Mouse (Mus musculus): ENCODE data around the gene Mrrf. TPM values are rescaled to one million over a fixed set of nuclear protein-coding genes. Genes with fewer than 3 reads are reported as not detected.

Gene Mrrf
- polyA plus RNA-seq, 1 experiment from 2014 or later, result 21.0 TPM

DNA sequence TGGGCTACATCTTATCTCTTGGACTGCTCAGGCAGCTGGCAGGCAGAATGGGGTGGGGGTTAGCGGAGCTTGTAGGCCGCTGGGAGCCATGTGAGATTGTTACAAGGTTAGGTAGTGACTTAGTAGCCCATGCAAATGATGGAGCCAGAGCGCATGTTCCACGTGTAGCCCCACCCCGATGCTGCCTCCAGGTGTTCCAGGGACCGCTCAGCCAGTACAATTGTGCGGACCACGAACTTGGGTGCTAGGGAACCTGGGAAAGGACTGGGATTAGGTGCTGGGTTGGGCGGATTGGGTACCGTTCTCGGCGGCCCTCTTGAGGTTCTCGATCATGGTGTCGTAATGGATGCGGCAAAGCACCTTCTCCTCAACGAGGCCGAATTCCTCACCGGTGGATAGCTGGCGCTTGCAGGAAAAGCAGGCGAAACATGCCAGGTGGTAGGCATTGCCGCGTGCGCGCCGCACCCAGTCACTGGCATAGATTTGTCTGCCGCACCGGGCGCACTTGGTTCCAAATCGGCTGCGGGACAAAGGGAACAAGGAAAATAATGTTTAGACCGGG is 42.2 kb upstream of the Mrrf start:
- peaks cover 32% of the 10 kb centered on the region; the same call in 1 of the 2 replicates for H3K27me3 ChIP-seq (ENCODE audit: control insufficient read depth, insufficient read depth, low read length)
- H3K9ac ChIP-seq (ENCODE audit: low read length), result no peak overlapping the region
- H3K4me3 ChIP-seq (ENCODE audit: low read depth, low read length), result no peak overlapping the region
- no peak overlapping the region for H3K4me2 ChIP-seq (replicated peaks; ENCODE audit: low read depth)
- WGBS, result 10% methylated on average over 31 of the region's 31 CpGs
- H3K36me3 ChIP-seq (ENCODE audit: control insufficient read depth, insufficient read depth, low read length), result no peaks in the 10 kb centered on the region
- DNase-seq (ENCODE audit: low spot score) (peak; percentile 21), ATAC-seq (ENCODE audit: low FRiP score, low TSS enrichment) (no peak)
- 0 out of 2 replicates have a peak, but pooled peaks cover 3% of the 10 kb centered on the region for H3K4me1 ChIP-seq (replicated peaks; ENCODE audit: control insufficient read depth, insufficient read depth)
- no peak for TF ChIP-seq CTCF (IDR thresholded peaks at IDR 0.05; ENCODE audit: low read depth)
- no peaks in the 10 kb centered on the region for H3K9me3 ChIP-seq (ENCODE audit: control insufficient read depth, low read length)
- no peak overlapping the region for H3K27ac ChIP-seq (replicated peaks)

DNA sequence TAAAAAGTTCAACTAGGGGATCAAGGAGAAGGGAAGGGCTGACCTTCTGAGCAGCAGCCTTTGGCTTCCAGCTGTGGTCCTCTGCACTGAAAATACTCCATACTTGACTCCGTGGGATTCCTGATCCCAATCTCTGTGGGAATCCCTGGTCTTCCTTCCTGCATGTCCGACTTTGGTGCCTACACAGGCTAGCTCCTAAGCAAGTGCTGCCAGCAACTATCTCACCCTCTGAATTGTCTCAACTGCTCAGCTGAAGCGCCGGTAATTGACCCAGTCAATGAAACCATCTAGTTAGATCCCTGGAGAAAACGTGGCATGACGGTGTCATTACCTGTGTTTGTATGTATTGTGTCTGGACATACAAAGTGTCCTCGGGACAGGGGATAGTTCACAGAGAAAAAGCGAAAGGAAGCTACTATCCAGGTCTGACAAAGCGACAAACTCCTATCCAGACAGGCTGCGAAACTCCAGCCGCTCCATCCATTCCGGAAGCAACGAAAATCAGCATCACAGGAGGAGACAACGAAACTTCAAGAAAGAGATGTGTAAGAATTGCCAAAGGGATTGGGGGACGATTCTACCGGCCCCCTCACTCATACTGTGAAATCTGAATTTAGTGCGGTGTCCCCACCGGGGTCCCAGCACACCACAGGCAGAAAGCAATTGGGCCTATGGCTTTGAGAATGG is 38.9 kb upstream of the Mrrf start:
- WGBS, result 11% methylated on average over 18 of the region's 18 CpGs
- H3K9me3 ChIP-seq (ENCODE audit: control insufficient read depth, low read length), result no peaks in the 10 kb centered on the region
- TF ChIP-seq CTCF (IDR thresholded peaks at IDR 0.05; ENCODE audit: low read depth) (no peak), EP300 (optimal IDR thresholded peaks at IDR 0.05) (no peak)
- peaks cover 35% of the 10 kb centered on the region; the same call in 1 of the 2 replicates for H3K27me3 ChIP-seq (ENCODE audit: control insufficient read depth, insufficient read depth, low read length)
- no peaks in the 10 kb centered on the region for H3K4me1 ChIP-seq (replicated peaks; ENCODE audit: control insufficient read depth, insufficient read depth)
- H3K4me2 ChIP-seq (replicated peaks; ENCODE audit: low read depth), result no peak overlapping the region
- no peak overlapping the region for H3K9ac ChIP-seq (ENCODE audit: low read length)
- H3K27ac ChIP-seq (replicated peaks), result no peak overlapping the region
- ATAC-seq (ENCODE audit: low FRiP score, low TSS enrichment) (no peak), DNase-seq (ENCODE audit: low spot score) (no peak)
- no peak overlapping the region for H3K4me3 ChIP-seq (ENCODE audit: low read depth, low read length)
- H3K36me3 ChIP-seq (ENCODE audit: control insufficient read depth, insufficient read depth, low read length), result no peaks in the 10 kb centered on the region

DNA sequence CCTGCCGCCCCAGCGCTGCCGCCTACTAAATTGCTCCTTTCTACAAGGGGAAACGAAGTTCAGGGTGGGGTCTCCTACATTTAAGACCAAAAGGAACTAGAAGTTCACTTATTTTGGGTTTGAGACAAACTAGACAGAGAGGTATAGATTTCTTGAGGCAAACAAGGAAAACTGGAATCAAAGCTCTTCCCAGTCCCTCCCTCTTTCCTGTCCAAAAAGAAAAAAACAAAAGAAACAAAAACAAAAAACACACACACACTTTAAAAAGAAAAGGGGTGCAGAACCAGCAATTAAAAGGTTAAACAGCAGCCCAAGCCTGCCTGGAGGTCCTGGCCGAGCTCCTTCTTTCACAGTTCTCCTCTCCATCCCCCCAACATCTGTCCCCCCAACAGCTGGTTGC is 38.2 kb upstream of the Mrrf start:
- Histone ChIP-seq H3K9ac (ENCODE audit: low read length) (no peak overlapping the region), H3K27ac (replicated peaks) (no peak overlapping the region), H3K9me3 (ENCODE audit: control insufficient read depth, low read length) (no peaks in the 10 kb centered on the region), H3K36me3 (ENCODE audit: control insufficient read depth, insufficient read depth, low read length) (no peaks in the 10 kb centered on the region), H3K27me3 (ENCODE audit: control insufficient read depth, insufficient read depth, low read length) (peaks cover 39% of the 10 kb centered on the region; the same call in 1 of the 2 replicates), H3K4me1 (replicated peaks; ENCODE audit: control insufficient read depth, insufficient read depth) (no peaks in the 10 kb centered on the region), H3K4me3 (ENCODE audit: low read depth, low read length) (no peak overlapping the region), H3K4me2 (replicated peaks; ENCODE audit: low read depth) (no peak overlapping the region)
- no peak for TF ChIP-seq EP300 (optimal IDR thresholded peaks at IDR 0.05)
- no peak for TF ChIP-seq CTCF (IDR thresholded peaks at IDR 0.05; ENCODE audit: low read depth)
- 16% methylated on average over 5 of the region's 5 CpGs for WGBS
- DNase-seq (ENCODE audit: low spot score), result no peak
- ATAC-seq (ENCODE audit: low FRiP score, low TSS enrichment), result no peak

DNA sequence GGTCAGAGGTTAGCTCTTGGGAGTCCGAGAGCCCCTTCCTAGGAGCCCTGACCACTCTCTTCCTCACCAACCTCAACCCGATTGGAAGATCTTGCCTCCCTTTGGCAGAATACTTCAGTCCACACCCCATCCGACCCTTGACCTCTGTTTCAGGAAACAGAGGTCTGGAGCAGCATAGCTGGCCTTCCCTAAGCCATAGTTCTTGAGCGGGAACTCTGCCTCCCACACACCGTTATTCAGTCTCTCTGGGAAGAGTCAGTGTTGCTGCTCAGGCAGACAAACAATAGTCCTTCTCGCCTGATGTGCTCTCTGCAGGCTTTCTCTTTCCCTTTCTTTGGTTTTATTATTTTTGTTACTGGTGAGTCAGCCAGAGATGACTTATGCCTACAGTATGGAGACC is 36.5 kb upstream of the Mrrf start:
- WGBS, result 16% methylated on average over 6 of the region's 6 CpGs
- Histone ChIP-seq H3K4me3 (ENCODE audit: low read depth, low read length) (no peak overlapping the region), H3K36me3 (ENCODE audit: control insufficient read depth, insufficient read depth, low read length) (no peaks in the 10 kb centered on the region), H3K4me2 (replicated peaks; ENCODE audit: low read depth) (no peak overlapping the region), H3K27ac (replicated peaks) (no peak overlapping the region), H3K9ac (ENCODE audit: low read length) (no peak overlapping the region), H3K9me3 (ENCODE audit: control insufficient read depth, low read length) (no peaks in the 10 kb centered on the region), H3K4me1 (replicated peaks; ENCODE audit: control insufficient read depth, insufficient read depth) (no peaks in the 10 kb centered on the region), H3K27me3 (ENCODE audit: control insufficient read depth, insufficient read depth, low read length) (peaks cover 29% of the 10 kb centered on the region; the same call in 1 of the 2 replicates)
- DNase-seq (ENCODE audit: low spot score) (no peak), ATAC-seq (ENCODE audit: low FRiP score, low TSS enrichment) (no peak)
- TF ChIP-seq CTCF (IDR thresholded peaks at IDR 0.05; ENCODE audit: low read depth), result no peak
- TF ChIP-seq EP300 (optimal IDR thresholded peaks at IDR 0.05), result no peak

DNA sequence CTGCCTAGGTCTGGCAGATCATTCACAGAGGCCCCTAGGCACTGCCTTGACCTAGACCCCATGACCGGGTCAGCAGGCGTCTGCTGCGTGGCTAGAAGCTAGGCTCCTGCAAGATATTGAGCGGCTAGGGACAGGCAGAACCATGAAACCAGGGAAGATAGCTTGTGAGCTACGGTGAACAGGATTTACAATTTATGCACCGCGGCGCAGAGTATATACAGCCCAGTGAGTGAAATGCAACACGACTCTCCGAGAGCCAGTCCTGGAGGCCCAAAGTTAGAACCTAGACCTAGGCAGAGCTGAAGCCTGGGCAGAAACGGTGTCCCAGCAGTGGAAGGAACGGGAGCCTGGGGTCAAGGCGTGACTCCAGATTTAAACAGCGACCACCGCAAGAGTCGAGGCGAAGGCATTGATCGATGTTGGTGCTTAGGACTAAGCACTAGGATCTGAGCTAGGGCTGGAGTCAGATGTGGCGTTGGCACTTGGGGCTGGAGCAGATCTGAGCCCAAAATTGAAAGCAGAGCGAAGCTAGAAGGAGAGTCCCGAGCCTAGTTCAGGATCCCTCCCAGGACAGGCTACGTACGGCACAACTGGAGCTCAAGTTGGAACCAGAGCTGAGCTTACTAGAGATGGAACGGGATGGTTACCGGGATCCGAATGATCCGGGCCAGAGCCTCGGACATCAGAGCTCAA is 34.2 kb upstream of the Mrrf start:
- Histone ChIP-seq H3K9ac (ENCODE audit: low read length) (no peak overlapping the region), H3K4me3 (ENCODE audit: low read depth, low read length) (peak overlapping the region; percentile 45), H3K4me1 (replicated peaks; ENCODE audit: control insufficient read depth, insufficient read depth) (no peaks in the 10 kb centered on the region), H3K27ac (replicated peaks) (no peak overlapping the region), H3K36me3 (ENCODE audit: control insufficient read depth, insufficient read depth, low read length) (no peaks in the 10 kb centered on the region), H3K4me2 (replicated peaks; ENCODE audit: low read depth) (peak overlapping the region; percentile 65), H3K9me3 (ENCODE audit: control insufficient read depth, low read length) (no peaks in the 10 kb centered on the region), H3K27me3 (ENCODE audit: control insufficient read depth, insufficient read depth, low read length) (peaks cover 29% of the 10 kb centered on the region; the same call in 1 of the 2 replicates)
- 8% methylated on average over 28 of the region's 28 CpGs for WGBS
- DNase-seq (ENCODE audit: low spot score) (no peak), ATAC-seq (ENCODE audit: low FRiP score, low TSS enrichment) (no peak)
- no peak for TF ChIP-seq CTCF (IDR thresholded peaks at IDR 0.05; ENCODE audit: low read depth)
- no peak for TF ChIP-seq EP300 (optimal IDR thresholded peaks at IDR 0.05)

DNA sequence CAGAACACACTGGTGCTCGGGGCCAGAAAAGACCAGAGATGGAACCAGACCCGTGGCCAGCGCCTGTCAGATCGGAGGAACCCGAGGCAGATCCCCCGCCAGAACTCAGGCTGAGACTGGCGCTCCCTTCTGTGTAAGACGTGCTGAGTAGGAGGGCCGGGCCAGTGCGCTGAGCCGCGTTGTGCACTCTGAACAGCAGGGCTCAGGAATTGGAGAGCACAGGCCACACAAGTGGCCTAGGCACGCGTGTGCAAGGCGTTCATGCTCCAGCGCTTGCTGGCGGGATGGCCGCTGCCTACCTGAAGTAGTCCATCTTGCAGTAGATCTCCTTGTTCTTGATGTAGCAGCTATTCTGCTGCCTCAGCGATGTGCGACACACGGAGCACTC is 33.6 kb upstream of the Mrrf start:
- no peaks in the 10 kb centered on the region for H3K4me1 ChIP-seq (replicated peaks; ENCODE audit: control insufficient read depth, insufficient read depth)
- peak overlapping the region; percentile 65 for H3K4me2 ChIP-seq (replicated peaks; ENCODE audit: low read depth)
- no peak for ATAC-seq (ENCODE audit: low FRiP score, low TSS enrichment)
- DNase-seq (ENCODE audit: low spot score), result peak; percentile 35
- TF ChIP-seq CTCF (IDR thresholded peaks at IDR 0.05; ENCODE audit: low read depth), result no peak
- H3K27ac ChIP-seq (replicated peaks), result no peak overlapping the region
- peaks cover 28% of the 10 kb centered on the region; the same call in 1 of the 2 replicates for H3K27me3 ChIP-seq (ENCODE audit: control insufficient read depth, insufficient read depth, low read length)
- H3K9me3 ChIP-seq (ENCODE audit: control insufficient read depth, low read length), result no peaks in the 10 kb centered on the region
- H3K36me3 ChIP-seq (ENCODE audit: control insufficient read depth, insufficient read depth, low read length), result no peaks in the 10 kb centered on the region
- H3K4me3 ChIP-seq (ENCODE audit: low read depth, low read length), result peak overlapping the region; percentile 45
- no peak overlapping the region for H3K9ac ChIP-seq (ENCODE audit: low read length)
- WGBS, result 8% methylated on average over 21 of the region's 21 CpGs
